Mouse (Mus musculus) gastrocnemius, postnatal 10 days (tissue): ENCODE data around the gene C1qtnf9. TPM values are rescaled to one million over a fixed set of nuclear protein-coding genes. Genes with fewer than 3 reads are reported as not detected.

Source experiments
- DNase-seq: peaks from one replicate; pipeline ENCODE4 v3.0.0; 2021; ENCODE audit warnings: mixed read lengths
- long read RNA-seq, 2 experiments: library from polyadenylated mRNA; stranded (forward); transcript quantifications; one replicate each; pipeline ENCODE4 v2.0.0; 2021
- total RNA-seq, 2 experiments: library from RNA; stranded (reverse); gene quantifications; 2 replicates each; pipeline ENCODE4 v1.2.3; 2021

Gene C1qtnf9
- total RNA-seq = 10 to 100 TPM; 31.2 to 32.2 TPM
- long read RNA-seq, experiment 1, transcript C1qtnf9-201 (4 exons, 1,903 nt) = major isoform, 26 of 28 reads
- long read RNA-seq, experiment 1, partial matches to known transcripts = 0 of 28 reads
- long read RNA-seq, experiment 1, other reads (novel, unspliced or antisense) = 2 of 28 reads
- long read RNA-seq, experiment 2, transcript C1qtnf9-201 (4 exons, 1,903 nt) = major isoform, 15 of 18 reads
- long read RNA-seq, experiment 2, partial matches to known transcripts = 2 of 18 reads
- long read RNA-seq, experiment 2, other reads (novel, unspliced or antisense) = 1 of 18 reads

DNA sequence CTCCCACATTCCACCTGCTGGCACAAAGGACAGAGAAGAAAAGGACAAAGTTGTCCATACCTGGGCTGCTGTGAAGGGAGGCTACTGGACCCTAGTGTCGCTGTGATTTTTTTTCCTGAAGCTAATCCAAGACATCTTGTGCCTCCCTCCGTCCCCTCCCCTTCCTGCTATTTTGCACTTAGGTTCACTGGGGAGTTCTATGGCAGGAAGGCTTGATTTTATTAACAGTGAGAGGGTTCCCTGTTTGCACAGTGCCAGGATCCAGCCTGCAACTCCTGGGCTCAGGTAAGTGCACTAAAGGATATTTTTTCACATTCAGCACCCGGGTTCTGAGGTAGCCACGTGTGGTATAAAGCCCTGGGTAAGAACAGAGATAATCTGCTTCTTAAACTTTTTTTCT, at the start of gene C1qtnf9:
Gene C1qtnf9, plus strand, starts transcription at position 251 of the 400 bp plus-strand sequence.
- no peak for DNase-seq

DNA sequence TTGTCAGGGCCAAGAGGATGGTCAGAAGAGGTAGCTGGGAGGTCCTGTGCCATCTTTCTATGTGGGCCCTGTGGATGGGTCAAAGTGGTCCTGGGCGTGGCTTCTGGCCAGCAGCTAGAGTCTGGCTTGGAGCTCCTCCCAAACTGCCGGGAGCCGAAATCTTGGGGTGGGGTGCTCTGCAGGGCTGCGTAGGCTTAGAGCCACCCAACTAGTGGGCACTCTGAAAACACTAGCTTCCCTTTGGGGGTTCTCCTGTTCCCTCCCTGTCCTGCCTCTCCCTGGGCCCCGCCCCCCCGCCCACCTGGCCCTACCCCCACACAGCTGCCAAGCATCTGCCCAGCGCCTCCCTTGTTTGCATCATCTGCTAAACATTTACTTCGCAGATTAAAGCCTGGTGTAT, 46.6 kb upstream of the C1qtnf9 start:
- no peak for DNase-seq

DNA sequence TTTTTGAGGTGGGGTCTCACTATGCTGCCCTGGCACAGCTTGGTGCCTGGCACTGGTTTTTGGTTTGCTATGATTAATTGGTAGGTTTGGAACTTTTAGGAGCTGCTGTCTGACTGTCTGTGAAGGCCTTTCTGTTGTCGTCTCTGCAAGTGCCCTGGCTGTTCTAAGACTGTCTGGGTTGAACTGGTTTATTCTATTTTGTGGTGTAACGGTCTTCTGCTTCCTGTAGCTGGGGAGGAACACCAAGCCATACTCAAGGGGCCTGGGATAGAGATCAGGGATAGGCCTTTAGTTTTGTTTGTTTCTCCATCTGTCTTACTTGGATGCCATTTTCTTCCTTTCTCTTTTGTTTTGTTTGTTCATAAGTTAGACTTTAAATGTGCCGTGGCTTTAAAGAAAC, 46.0 kb upstream of the C1qtnf9 start:
- DNase-seq = no peak

DNA sequence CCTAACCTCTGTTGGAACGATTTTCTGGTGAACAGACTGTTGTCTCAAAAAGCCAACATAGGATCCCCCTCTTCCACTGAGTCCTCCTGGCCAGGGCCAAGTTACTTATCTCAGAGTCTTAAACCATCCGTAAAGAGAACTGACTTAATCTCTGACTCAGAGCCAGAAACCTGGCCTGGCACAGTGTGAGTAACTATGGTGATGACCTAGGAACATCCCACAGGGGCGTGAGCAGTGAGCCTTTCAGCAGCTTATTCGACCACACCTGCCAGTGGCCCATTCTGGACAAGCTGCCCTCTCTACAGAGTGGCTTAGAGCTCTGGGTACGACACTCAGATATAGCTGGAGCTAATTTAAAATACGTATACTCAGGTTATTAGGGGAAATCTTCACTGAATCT, 41.8 kb upstream of the C1qtnf9 start:
- DNase-seq = no peak

DNA sequence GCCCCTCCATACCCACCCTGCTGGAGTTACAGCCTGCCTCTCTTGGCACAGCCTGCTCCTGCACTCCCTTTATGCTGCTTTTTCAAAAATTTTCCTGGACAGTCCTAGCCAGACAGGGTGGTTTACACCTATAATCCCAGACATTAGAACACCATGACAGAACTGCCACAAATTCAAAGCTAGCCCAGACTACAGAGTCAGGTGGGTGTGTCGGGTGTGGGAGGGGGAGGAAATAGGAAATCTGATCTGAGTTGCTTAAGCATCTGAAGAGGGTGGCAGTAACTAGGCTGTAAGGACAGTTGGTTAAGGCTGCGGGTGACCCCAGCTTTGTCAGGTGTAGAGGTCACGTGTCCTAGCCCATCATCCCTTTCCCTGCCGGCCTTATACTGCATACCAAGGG, 40.8 kb upstream of the C1qtnf9 start:
- DNase-seq = no peak

DNA sequence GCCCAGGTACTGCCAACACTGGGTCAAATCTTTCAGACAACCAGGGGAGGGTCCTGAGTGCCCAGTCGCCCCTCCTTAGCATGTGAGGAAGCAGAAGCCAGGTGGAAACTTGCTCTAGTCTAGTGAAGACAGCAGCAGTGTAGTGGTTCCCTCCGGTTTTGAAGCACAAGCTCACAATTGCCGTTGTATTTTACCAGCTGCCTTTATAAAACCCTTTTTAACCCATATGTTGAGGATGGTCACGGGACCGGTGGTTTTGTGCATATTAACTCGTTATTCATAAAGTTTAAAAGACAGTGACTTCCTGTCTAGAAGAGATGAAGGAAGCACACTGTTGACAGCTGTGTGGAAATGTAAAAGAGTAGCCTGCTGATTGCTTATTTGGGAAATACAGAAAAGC, 35.9 kb upstream of the C1qtnf9 start:
- no peak for DNase-seq

DNA sequence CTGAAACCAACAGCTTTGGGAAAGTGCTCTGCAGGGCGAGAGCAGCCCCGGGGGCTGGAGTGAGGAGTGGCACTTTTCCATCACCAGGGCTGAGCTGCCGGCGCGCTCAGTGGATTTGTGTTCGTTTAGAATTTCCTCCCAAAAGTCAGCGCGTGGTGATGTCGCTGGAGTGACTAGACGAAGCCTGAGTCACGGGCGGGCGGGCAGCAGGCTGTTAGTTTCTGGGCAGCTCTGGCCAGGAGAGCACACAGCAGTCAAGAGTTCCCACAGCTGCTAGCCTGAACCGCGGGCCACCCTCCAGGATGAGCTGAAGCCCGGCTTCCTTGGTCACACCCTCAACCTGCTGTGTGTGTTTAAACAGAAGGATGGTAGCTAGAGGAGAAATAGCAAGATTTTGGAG, 35.1 kb upstream of the C1qtnf9 start:
- DNase-seq = peak; percentile 63

DNA sequence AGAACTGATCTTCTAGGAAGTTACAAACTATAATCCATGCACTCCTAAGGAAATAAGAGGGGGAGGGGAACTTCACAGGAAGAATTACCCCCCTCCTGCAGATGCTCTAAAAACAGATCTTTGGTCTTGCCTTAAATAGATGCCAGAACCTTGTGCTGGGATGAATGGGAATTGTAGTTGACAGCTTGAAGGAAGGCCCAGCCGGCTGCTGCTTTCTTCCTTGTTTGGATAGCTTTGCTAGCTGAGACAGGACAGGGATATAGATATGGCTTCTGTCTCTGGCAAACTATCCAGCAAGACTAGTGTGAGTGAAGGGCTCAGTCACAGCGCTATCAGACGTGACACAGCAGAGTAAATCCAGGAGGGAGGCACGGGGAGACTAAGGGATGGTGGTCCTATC, 34.2 kb upstream of the C1qtnf9 start:
- DNase-seq = no peak

DNA sequence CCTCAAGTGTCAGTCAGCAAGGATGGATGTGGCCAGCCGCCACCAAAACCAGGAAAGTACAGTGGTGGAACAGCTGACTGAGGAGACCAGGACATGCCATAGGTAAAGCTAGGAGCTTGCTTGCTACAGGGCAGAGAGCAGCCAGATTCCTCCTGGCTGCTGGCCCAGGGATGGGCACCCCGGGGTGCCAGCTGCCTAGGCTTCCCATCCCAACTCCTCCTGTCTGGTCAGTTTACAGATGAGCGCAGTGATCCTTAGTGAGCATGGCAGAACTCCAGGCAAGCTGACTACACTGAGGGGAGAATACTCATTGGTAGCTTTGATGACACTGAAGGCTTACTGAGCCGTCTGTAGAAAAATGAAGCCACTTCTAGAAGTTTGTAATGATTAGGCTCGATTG, 32.7 kb upstream of the C1qtnf9 start:
- DNase-seq = no peak

DNA sequence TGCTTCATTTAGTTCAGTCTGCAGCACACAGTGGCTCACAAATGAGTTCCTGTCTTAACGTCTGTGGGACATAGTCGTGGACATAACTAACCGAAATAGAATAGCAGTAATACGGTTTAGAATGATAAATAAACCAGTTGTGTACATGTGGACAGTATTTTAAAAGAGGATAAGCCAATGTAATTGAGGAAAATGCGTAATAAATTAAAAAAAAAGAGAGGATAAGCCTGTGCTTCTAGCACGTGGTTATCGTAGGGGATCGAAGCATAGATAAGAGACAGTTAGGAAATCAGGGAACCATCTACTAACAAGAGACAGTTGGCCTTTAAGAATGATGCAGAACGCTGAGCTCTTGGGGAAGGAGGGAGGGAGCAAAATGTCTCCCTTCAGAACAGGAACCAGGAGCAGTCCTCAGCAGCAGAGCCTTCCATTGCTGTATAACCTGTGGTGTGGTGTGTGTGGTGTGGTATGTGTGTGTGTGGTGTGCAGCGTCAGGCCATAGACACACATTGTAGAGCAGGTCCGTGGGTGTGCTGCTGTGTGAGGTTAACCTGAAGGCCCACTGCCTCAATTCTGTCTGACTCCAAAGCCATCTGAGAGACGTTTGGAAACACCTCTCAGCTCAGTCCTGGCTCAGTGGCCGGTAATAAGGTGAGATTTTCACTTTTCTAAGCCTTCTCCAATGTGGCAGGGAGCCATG, 31.9 kb upstream of the C1qtnf9 start:
- DNase-seq = no peak

DNA sequence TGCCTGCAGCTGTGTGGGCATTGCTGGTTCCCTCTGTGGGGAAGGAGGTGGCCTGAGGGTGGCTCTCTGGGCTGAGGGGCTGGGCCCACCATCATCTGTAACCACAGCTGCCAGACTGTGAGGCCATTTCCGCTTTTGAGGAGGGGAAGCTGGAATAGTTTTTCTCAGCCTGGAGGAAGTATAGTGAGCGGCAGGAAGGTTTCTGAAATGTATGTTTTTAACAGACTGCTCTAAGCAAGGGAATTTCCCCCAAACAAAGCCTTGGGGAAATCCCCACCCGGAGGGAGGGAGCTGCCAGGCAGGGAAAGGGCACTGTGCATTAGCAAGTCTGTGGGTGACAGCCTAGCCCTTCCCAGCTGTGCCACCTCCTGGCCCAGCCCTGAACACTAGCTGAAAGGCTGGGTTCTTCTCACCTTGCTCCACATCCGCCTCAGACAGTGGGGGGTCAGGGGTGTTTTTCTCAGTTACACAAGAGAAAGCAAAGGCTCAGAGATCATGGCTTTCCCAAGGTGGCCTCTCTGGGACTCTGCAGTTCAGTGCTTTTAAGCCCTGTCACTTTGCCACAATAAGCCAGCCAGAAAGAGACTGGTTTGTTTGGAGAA, 31.2 kb upstream of the C1qtnf9 start:
- DNase-seq = no peak

DNA sequence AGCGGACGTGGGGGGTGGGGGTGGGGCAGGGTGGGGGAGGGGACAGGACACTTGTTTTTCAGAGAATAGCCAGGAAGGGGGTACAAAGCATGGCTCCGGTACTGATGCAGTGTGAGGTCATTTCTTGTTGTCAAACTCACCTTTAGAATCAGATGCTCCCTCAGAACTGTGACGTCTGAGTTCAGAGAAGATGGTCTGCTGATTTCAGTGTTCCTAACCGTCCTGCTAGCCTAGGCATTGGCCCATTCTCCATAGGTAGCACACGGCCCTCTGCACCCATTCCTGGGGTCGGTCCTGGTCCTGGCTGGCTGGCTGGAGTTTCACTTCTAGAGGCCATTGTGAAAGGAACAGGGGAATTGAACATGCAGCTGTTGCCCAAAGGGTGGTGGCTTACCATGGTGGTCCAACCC, 30.7 kb upstream of the C1qtnf9 start:
- DNase-seq = no peak

DNA sequence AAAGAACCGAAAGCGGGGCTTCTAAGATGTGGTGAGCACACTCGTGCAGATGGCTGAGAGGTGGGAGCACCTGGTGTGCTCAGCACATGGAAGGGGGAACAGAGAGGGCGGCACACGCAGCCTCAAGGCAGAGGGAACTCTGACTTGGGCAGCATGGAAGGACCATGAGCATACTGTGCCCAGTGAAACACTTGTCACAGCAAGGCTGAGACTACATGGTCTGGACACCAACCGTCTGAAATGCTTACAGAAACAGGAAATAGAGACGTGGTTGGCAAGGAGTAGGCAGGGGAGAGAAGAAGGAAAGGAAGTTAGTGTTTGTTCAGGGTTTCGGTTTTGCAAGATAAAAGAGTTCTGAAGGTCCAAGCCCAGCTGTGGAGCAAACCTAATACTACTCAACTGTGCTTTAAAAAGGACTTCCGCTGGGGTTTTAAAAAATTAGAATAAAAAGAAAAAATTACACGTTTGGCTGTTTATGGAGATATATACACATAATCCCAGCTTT, 29.4 kb upstream of the C1qtnf9 start:
- DNase-seq = no peak

DNA sequence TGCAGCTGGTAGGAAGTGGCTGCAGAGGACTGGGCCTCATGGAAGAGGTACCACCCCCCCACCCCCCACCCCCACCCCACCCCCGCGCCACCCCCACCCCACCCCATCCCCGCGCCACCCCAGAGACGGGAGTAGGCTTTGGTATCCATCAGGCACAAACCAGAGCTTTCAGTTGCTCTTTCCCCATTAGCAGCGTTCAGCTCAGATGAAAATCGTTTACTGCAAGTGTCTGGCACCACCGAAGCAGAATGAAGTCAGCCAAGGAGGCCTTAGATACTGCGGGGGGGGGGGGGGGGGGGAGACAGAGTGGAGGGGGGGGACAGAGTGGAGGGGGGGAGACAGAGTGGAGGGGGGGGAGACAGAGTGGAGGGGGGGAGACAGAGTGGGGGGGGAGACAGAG, 28.8 kb upstream of the C1qtnf9 start:
- DNase-seq = no peak

DNA sequence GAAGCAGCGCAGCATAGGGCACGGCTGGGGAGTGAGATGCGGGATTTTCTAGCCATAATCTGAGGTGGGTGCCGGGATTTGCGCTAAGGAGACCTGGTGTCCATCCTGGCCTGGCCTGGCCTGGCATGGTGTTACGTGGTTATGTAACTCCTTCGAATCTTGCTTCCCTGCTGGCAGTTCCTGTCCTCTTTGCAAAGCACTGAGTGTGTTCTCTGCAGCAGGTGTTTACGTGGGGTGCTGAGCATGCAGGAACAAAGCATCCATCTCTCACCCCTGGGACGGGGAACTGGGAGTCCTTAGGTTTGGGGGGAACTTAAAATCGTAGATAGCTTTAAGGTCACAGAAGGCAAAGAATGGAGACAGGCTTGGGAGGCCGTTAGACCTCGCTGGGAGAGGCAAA, 28.3 kb upstream of the C1qtnf9 start:
- no peak for DNase-seq

DNA sequence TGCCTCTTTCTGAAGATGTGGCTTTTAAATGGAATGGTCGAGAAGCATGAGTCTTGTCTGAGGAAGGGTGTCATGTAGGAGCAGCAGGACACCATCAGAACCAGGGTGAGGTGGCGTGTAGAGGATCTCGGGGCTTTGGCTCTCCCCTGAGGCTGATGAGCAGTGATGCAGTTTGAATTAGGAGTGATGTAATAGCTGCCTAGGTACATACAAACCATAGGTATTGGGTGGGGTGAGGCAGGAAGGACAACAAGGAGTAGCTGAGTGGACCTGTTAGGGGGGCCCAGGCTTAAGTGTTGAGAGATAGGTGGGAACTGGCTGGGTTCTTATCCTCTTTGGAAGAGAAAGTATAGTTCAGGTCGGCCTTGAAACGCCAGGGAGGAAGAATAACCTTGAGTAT, 27.4 kb upstream of the C1qtnf9 start:
- DNase-seq = no peak

DNA sequence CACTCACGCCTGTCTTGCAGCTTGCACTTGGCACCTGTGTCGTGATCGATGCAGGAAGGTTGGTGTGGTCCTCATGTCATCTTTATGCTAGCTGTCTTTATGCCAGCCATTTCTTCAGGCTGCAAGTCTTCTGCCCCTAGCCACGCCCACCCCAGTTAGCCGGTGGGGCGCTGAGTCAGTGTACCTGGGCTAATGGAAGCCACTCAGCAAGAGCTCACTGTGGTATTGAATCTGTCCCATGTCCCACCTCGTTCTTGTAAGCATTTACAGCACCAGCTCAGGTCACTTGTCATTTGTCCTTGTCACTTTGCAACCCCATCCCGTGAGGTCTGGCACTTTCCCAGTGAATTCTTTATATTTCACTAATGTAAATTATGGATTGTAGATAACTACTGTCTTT, 26.9 kb upstream of the C1qtnf9 start:
- DNase-seq = no peak

DNA sequence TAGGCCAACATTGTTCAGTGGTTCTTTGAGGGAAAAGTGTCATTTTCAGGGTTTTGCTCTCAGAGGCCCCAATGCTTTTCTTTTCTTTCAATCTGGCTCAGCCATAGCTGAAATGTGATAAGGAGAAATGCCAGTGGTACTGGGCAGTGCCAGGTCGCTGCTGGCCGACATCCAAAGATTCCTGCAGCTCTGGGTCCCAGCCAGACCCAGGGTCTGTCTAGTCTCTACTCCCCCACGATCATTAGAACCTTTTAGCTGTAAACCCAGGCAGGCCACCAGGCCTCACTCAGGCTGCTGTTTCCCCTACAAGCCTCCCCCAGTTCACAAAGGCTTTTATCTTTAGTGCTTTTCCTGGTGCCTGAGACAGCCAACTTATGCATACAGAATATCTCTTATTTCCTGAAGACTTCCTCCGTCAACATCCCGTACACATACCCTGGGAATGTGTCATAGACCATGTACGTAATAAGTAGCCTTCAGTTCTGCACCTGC, 26.4 kb upstream of the C1qtnf9 start:
- peak; percentile 55 for DNase-seq

DNA sequence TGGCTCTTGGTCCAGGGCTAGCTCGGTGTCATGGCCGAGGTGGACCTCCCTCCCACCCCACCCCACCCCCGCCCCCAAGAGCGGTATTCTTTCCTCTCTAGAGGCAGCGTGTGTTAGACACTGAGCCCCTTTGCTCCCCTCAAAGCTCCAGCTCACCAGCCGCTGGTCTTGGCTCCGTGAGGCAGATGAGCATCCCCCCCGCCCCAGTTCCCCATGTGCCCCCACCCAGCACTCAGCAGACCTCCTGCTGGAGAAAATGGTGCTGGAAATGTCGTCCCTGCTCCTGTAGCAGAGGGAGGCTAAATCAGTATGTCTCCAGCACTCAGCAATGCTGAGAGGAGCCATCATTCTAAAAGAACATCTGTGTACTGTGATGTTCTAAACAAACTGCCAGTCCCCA, 24.3 kb upstream of the C1qtnf9 start:
- DNase-seq = no peak

DNA sequence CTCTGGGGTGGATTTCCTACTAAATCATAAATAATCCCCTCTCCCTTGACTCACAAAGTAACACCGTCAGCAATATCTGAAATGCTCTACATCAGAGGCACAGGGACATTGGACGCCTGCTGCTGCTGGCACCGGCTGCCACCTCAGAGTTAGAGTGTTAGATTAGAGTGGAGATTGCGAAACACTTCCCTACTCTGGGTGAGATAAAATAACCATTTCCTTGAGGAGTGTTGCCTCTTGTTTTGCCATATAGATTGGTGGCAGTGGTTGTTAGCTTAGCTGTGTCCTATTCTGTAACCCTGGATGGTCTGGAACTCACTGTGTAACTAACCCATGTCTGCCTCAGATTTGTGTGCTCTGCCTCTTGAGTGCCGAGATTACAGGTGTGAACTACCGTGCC, 22.7 kb upstream of the C1qtnf9 start:
- no peak for DNase-seq

DNA sequence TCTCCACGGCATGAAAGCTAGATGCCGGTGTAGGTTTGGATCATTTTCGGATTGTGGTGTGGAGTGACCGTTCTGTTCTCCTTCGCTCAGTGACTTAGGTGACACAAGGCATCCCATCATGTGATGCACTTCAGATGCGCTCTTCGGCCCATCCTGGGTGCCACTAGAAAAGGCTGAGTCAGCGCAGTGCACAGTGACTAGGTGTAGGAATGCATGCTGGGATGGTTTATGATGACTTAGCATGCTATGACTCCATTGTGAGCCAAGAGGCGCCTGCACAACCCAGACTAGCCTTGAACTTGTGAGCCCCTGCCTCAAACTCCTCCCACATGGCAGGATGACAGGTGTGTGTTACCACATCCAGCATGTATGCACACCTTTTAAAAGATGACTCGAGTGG, 21.8 kb upstream of the C1qtnf9 start:
- no peak for DNase-seq

DNA sequence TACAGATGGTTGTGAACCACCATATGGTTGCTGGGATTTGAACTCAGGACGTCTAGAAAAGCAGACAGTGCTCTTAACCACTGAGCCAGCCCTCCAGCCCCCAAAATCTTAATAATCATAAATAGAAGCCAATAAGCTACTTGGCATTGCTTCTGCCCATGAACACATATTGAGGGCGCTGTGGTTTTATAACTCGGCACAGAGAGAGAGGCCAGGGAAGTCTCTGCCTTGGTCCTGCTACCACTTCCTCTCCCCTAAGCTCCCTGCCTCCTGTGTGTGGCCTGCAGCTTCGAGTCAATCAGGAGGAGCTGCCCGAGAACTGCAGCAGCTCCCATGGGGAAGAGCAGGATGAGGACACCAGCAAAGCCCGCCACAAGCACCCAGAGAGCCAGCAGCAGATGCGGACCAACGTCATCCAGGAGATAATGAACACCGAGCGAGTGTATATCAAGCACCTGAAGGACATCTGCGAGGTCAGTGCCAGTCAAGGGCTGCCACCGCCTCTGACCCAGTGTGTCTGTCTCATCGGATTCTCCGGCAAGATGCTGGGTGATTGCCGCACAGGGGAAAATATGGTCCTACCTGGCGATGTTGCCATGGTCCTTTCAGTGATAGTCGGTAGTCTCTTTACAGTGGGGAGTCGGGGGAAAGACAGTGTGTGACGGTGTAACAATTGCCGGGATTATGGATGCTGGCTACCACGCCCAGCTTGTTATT, 20.6 kb upstream of the C1qtnf9 start:
- DNase-seq = no peak

DNA sequence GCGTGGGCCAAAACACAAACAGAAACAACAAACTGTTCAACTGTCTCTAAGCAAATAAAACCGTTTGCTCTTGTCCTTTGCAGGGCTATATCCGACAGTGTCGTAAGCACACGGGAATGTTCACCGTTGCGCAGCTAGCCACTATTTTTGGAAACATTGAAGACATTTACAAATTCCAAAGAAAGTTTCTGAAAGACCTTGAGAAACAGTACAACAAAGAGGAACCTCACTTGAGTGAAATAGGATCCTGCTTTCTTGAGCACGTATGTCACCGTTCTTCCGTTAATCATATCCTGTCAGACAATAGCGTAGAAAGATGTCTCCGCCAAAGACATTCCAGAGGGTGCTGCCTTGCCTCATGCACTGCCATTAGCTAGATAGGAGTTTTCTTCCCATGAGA, 18.1 kb upstream of the C1qtnf9 start:
- DNase-seq = no peak
